In the genomic region with DNA sequence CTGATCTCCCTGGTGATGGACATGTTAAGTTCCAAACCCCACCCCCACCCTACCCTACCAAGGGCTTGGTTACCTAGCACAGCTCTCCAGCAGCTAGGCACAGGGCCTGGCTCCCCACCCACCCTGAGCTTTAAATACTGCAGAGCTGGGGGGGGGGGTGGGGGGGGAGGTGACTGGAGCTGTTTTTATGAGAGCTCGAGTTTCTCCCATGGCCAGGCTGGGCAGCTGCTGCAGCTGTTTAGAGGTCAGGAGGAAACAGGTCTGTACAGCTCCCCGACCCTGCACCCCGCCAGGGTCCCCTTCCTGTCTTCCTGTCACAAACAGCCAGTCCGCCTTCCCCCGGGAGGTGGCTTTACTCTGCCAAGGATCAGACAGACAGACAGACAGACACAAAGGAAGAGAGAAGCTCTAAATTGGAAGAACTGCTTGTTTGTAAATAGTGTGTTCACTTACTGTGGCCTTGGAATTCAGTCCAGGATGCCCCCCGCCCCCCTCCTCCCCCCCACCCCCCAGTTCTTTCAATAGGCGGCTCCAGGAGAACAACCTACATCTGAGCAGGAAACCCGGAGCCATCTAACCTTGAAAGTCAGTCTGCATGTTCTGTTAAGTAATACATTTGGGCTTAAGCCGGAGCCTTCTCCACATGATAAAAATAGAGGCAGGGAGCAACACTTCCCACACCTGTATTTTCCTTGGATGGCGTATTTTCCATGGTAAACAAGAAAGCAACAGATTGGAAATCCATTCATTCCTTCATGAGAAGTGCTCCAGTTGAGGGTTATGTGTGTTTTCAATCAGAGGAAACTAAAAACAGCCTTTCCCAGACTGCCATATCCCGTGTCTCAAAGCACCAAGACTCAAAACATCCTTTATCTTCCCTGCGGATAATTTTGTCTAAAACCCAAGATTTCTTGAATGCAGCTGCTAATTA, we compare ENCODE assay signal across 8 mouse cellular contexts.
DNase-seq lines count a peak whose midpoint lies in the region; ATAC-seq and TF ChIP-seq lines count a peak whose summit lies in the region.

No protein-coding gene starts in this region.

- H3K9ac ChIP-seq in embryonic facial prominence, embryonic 13.5 days = no peak overlapping the region
- peak overlapping the region; percentile 34; the same call in 1 of the 2 replicates for H3K9ac ChIP-seq in stomach, embryonic 16.5 days (ENCODE audit: low read length)

- peak overlapping the region; percentile 34; the same call in 1 of the 2 replicates for H3K4me2 ChIP-seq in embryonic facial prominence, embryonic 13.5 days
- no peak overlapping the region for H3K4me2 ChIP-seq in stomach, embryonic 16.5 days (ENCODE audit: low read depth, low read length)

- no peak overlapping the region for H3K27ac ChIP-seq in kidney, adult 2 months (ENCODE audit: insufficient read depth, low read depth, low read length)
- H3K27ac ChIP-seq in embryonic facial prominence, embryonic 13.5 days = peak overlapping the region; percentile 73
- H3K27ac ChIP-seq in stomach, embryonic 16.5 days (ENCODE audit: low read length) = 0 out of 2 replicates have a peak overlapping the region, but pooled peaks have one; percentile 18

- no peaks in the 10 kb centered on the region for H3K9me3 ChIP-seq in embryonic facial prominence, embryonic 13.5 days
- no peaks in the 10 kb centered on the region for H3K9me3 ChIP-seq in stomach, embryonic 16.5 days (replicated peaks; ENCODE audit: control insufficient read depth, low read length)

- peaks cover 2% of the 10 kb centered on the region; the same call in 1 of the 2 replicates for H3K4me1 ChIP-seq in kidney, adult 2 months (ENCODE audit: control insufficient read depth, insufficient read depth, low read length)
- H3K4me1 ChIP-seq in embryonic facial prominence, embryonic 13.5 days = peaks cover 32% of the 10 kb centered on the region
- H3K4me1 ChIP-seq in stomach, embryonic 16.5 days (ENCODE audit: control insufficient read depth, insufficient read depth, low read length) = peaks cover 17% of the 10 kb centered on the region

- WGBS in kidney, adult 2 months = 39% methylated on average over 12 of the region's 12 CpGs
- 7% methylated on average over 12 of the region's 12 CpGs for WGBS in embryonic facial prominence, embryonic 13.5 days
- WGBS in stomach, embryonic 16.5 days = 35% methylated on average over 12 of the region's 12 CpGs

- DNase-seq in kidney, adult 2 months = peak; percentile 47
- DNase-seq in kidney, adult 11 months = no peak
- DNase-seq in heart, postnatal 4 days = peak; percentile 57
- DNase-seq in urinary bladder, postnatal 14 days (ENCODE audit: low spot score) = no peak
- no peak for DNase-seq in testis, postnatal 10 days (ENCODE audit: low spot score)
- DNase-seq in cerebellum, postnatal 4 days (ENCODE audit: low spot score in 2 of 2) = no peak

- no peaks in the 10 kb centered on the region for H3K27me3 ChIP-seq in kidney, adult 2 months (replicated peaks; ENCODE audit: control insufficient read depth, insufficient read depth, low read length)
- H3K27me3 ChIP-seq in embryonic facial prominence, embryonic 13.5 days = no peaks in the 10 kb centered on the region
- no peaks in the 10 kb centered on the region for H3K27me3 ChIP-seq in stomach, embryonic 16.5 days (ENCODE audit: control insufficient read depth, insufficient read depth, low read length)

- ATAC-seq in embryonic facial prominence, embryonic 13.5 days (ENCODE audit: insufficient number of reproducible peaks, insufficient read depth, low FRiP score, low TSS enrichment, low read depth) = 0 out of 2 replicates have a peak, but pooled peaks have one; percentile 7
- peak; percentile 44 for ATAC-seq in stomach, embryonic 16.5 days (ENCODE audit: insufficient read depth, low FRiP score)

- no peak for TF ChIP-seq CTCF in kidney, adult 2 months (conservative IDR thresholded peaks at IDR 0.05; ENCODE audit: insufficient read depth, insufficient read length, low read depth, low read length)

- H3K36me3 ChIP-seq in kidney, adult 2 months (ENCODE audit: control insufficient read depth, insufficient read depth, low read length) = no peaks in the 10 kb centered on the region
- no peaks in the 10 kb centered on the region for H3K36me3 ChIP-seq in embryonic facial prominence, embryonic 13.5 days
- H3K36me3 ChIP-seq in stomach, embryonic 16.5 days (ENCODE audit: control insufficient read depth, insufficient read depth, low read length) = no peaks in the 10 kb centered on the region

- H3K4me3 ChIP-seq in kidney, adult 2 months (ENCODE audit: insufficient read depth, low read depth, low read length) = no peak overlapping the region
- H3K4me3 ChIP-seq in embryonic facial prominence, embryonic 13.5 days = no peak overlapping the region
- no peak overlapping the region for H3K4me3 ChIP-seq in stomach, embryonic 16.5 days (replicated peaks; ENCODE audit: low read length)

- no peak for TF ChIP-seq POLR2A in kidney, adult 2 months (IDR thresholded peaks at IDR 0.05; ENCODE audit: low read depth, low read length)

Comparison
In these comparisons a context has a peak if more than half of its experiments do, and no peak if none do; other contexts are left out.
1. DNase-seq: peak in kidney, adult 2 months (single experiment) and heart, postnatal 4 days (single experiment); none in kidney, adult 11 months (single experiment), urinary bladder, postnatal 14 days (single experiment), testis, postnatal 10 days (single experiment) and cerebellum, postnatal 4 days (0 of 2).